ENCODE assay signal across 10 mouse cellular contexts in genomic region chr17:27073126-27073525, GRCm38 (mm10).
"Had no signal": no experiment of that assay in that cellular context is flagged by ENCODE, and none has a peak within 500 bp of the region (broad histone marks: within the 10 kb centered on the region; RNA-seq: fewer than 3 reads in every experiment).

No protein-coding gene starts in this region.

- DNase-seq: retina, postnatal 1 day; right cerebral cortex, postnatal 25 days; right cerebral cortex, postnatal 4 days; spleen, adult 18-20 months; thymus, adult 18-20 months; thymus, adult 2 months; thymus, postnatal 14 days; thymus, postnatal 25 days; thymus, postnatal 36 days; thymus, postnatal 4 days had no signal
